Mouse (Mus musculus): ENCODE measurements around the gene Vps45. TPM values are rescaled to one million over a fixed set of nuclear protein-coding genes. Genes with fewer than 3 reads are reported as not detected.

Gene Vps45
- 18.1 to 75.8 TPM (median 21.4 TPM) in 3 replicates for total RNA-seq (2017)

GRCm38 (mm10) chr3:96058231-96058896 lies at the start of gene Vps45:
TSS of gene Vps45 (minus strand) at chr3:96058466.
- 0 out of 2 replicates have a peak, but pooled peaks have one; percentile 32 for ATAC-seq (replicated peaks; ENCODE audit: insufficient number of reproducible peaks, low FRiP score, low TSS enrichment, poor library complexity, severe bottlenecking)

- ATAC-seq (replicated peaks; ENCODE audit: insufficient number of reproducible peaks, low FRiP score, low TSS enrichment, poor library complexity, severe bottlenecking) = no peak
These were observed 47.9 kb upstream of the Vps45 start for GRCm38 (mm10) chr3:96106151-96106550.

DNA sequence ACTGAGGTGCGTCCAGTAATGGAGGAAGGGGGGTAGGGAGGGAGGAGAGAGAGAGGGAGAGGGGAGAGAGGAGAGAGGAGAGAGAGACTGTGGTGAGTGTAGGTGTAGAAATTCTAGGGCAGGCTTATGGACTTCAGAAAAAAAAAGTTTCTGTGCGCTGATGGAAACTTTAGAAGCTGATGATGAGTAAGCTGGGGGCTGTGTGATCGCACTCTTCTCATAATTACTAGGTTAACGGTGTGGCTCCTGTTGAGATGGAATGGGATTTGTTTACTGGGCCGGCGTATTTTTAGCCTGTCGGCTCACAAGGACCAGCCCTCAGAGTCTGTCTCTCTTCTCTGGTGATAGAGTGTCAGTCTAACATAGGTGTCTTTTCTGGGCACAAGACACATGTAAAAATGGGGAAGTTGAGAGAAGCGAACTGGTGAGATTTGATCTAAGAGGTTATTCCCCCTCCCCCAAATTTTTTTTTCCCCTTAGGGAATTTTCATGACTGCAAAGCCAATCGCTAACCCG lies 47.0 kb upstream of the Vps45 start:
- no peak for ATAC-seq (replicated peaks; ENCODE audit: insufficient number of reproducible peaks, low FRiP score, low TSS enrichment, poor library complexity, severe bottlenecking)

DNA sequence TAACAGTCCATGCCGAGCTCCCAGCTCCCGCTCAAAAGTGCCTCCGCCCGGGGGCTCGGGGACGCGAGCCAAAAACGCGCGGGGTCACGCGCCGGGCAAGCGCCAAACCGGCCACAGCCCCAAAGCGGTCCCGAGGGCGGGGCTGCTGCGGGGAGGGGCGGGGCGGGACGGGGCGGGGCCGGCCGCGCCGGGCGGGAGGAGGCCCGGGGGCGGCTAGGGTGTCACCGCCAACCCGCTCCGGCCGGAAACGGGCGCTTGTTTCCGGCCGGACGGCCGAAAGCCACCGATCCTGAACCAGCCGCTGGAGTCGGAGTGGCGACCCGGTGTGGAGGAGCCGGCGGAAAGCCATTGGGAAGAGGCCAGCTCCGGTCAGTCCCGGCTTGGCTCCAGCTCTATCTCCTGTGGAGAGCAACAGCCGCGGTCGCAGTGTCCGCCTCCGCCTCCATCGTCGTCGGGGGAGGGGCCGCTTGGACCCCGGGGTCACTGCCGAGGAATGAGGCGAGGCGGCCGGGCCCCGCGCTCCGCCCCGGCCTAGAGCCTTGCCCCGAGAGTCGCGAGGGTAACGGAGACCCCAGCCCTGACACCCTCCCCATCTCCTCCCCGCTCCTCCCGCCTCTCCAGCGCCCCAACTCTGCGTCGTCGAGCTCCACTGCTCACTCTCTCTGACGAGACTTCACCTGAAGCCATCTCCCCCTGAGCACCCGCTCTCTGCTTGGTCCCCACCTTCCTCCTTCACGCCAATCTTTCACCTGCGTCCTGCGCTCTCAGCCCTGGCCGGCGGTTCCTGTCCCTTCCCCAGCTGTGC lies 46.2 kb upstream of the Vps45 start, which contains the start of gene Otud7b:
Gene Otud7b (plus strand): TSS at position 267 of the 805 bp plus-strand sequence.
- peak; percentile 19 for ATAC-seq (replicated peaks; ENCODE audit: insufficient number of reproducible peaks, low FRiP score, low TSS enrichment, poor library complexity, severe bottlenecking)

DNA sequence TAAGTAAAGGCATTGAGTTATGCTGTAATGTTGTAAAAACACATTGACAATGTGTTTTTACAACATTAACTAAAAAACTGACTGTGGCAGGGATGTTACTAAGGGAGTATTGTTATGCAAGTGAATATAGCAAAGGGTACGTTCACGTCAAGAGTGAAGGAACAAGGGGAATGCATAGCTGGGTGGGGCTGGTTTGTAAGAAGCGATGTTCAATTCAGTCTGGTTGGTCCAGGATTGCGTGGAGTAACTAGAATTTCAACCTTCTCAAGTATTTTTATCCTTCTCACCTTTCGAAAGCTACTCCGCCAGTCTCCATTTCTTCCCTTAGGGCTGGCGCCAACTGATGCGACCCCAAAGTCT lies 45.6 kb upstream of the Vps45 start:
- no peak for ATAC-seq (replicated peaks; ENCODE audit: insufficient number of reproducible peaks, low FRiP score, low TSS enrichment, poor library complexity, severe bottlenecking)

GRCm38 (mm10) chr3:96102100-96102872 lies 44.0 kb upstream of the Vps45 start:
- ATAC-seq (replicated peaks; ENCODE audit: insufficient number of reproducible peaks, low FRiP score, low TSS enrichment, poor library complexity, severe bottlenecking) = peak; percentile 44; the same call in 1 of the 2 replicates

- no peak for ATAC-seq (replicated peaks; ENCODE audit: insufficient number of reproducible peaks, low FRiP score, low TSS enrichment, poor library complexity, severe bottlenecking)
These were observed 40.5 kb upstream of the Vps45 start for GRCm38 (mm10) chr3:96098616-96099267.

DNA sequence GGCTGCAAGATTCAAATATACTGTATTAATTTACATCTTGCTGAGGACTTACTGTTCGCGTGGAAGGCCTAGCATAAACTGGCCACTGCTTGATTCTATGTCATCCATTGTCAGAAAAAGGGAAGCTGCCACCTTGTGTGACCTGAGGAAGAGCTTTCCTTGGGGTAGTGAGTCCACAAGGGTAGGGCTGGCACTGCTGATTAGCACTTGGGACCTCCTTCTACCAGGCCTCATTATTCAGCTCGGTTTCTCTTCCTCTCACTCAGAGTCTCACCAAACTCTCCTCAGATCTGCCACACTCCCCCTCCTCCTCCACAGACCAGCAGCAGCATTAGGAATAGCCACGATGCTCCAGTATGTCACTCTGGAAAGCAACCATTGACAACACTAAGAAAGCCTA lies 39.9 kb upstream of the Vps45 start:
- ATAC-seq (replicated peaks; ENCODE audit: insufficient number of reproducible peaks, low FRiP score, low TSS enrichment, poor library complexity, severe bottlenecking) = no peak

DNA sequence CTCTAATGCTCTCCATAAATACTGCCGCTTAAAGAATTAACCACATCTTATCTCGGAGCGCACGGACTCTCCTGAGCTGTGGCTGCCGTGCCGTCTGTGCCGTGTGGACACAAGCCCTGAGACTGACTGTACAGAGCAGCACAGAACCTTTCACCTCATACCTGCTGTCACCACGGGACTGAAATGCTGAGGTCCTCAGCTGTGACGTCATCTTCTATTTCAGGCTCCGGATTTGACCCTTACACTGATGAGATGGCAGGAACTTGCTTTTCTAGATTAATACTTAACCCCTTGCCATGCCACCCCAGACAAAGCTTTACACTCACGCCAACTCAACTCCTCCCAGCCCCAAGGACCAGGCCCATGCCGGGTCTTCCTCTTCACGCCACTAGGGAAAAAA lies 35.9 kb upstream of the Vps45 start:
- ATAC-seq (replicated peaks; ENCODE audit: insufficient number of reproducible peaks, low FRiP score, low TSS enrichment, poor library complexity, severe bottlenecking) = no peak

DNA sequence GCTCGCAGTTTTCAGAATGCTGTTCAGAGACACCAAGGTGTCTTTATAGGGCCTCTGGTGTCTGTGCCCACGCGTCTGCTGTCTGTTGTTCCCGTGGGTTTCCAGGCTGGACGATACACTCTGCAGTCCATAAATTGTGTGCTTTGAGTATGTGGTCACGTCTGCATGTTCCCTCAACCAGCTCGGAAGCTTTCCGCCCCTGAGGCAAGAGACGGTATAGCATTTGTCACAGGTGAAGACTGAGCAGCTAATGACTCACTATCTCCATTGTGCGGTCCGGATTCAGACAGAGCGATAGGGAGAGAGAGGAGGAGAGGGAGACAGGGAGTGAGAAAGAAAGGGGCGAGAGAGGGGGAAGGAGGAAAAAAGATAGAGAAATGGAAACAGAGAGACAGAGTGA lies 35.2 kb upstream of the Vps45 start:
- no peak for ATAC-seq (replicated peaks; ENCODE audit: insufficient number of reproducible peaks, low FRiP score, low TSS enrichment, poor library complexity, severe bottlenecking)

- ATAC-seq (replicated peaks; ENCODE audit: insufficient number of reproducible peaks, low FRiP score, low TSS enrichment, poor library complexity, severe bottlenecking) = no peak
These were observed 33.7 kb upstream of the Vps45 start for GRCm38 (mm10) chr3:96091966-96092365.

- no peak for ATAC-seq (replicated peaks; ENCODE audit: insufficient number of reproducible peaks, low FRiP score, low TSS enrichment, poor library complexity, severe bottlenecking)
These were observed 32.9 kb upstream of the Vps45 start for GRCm38 (mm10) chr3:96091146-96091545.

- no peak for ATAC-seq (replicated peaks; ENCODE audit: insufficient number of reproducible peaks, low FRiP score, low TSS enrichment, poor library complexity, severe bottlenecking)
These were observed 31.7 kb upstream of the Vps45 start for GRCm38 (mm10) chr3:96089882-96090489.

DNA sequence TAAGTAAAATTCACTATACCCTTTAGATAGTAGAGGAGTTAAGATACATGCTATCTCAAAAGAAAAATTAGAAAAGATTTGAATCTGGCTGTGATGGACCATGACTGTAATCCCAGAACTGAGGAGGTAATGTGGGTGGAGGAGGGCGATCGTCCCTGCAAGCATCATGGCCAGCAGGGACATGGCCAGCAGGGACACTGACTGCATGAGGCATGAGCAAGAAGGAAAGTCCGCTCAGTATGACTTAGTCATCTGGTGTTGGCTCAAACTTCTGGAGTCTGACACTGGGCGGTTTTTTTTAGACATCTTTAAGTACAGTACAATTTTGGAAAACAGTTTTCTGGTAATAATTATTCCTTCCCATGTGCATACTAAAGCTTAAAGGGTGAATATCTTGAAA lies 29.5 kb upstream of the Vps45 start:
- ATAC-seq (replicated peaks; ENCODE audit: insufficient number of reproducible peaks, low FRiP score, low TSS enrichment, poor library complexity, severe bottlenecking) = no peak

- no peak for ATAC-seq (replicated peaks; ENCODE audit: insufficient number of reproducible peaks, low FRiP score, low TSS enrichment, poor library complexity, severe bottlenecking)
These were observed 29.0 kb upstream of the Vps45 start for GRCm38 (mm10) chr3:96087219-96087618.

DNA sequence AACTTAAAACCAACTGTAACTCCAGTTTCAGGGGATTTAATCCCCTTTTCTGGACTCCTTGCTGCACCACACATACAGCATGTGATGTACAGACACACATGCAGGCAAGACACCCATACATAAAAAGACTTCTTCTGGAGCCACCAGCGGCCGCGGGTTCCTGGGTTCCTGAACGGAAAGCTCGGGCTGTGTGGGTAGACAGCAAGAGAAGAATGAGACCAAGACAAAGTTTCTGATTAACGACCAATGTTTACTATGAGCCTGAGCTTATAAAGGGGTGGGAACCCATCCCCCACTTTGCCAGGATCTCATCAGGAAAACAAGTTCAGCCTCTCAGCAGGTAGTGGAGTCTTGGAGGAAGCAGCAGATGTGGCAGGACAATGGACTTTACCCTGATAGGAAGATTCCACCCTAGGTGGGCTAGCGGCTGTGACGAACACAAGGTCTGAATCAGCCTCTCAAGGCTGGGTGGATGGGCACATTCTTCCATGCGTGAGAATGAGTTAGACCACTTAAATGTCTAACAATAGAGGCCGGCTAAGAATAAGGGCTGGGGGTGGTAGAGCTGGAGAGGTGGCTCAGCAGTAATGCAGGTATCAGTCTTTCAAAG lies 26.0 kb upstream of the Vps45 start:
- ATAC-seq (replicated peaks; ENCODE audit: insufficient number of reproducible peaks, low FRiP score, low TSS enrichment, poor library complexity, severe bottlenecking) = no peak

GRCm38 (mm10) chr3:96082714-96083508 lies 24.6 kb upstream of the Vps45 start:
- no peak for ATAC-seq (replicated peaks; ENCODE audit: insufficient number of reproducible peaks, low FRiP score, low TSS enrichment, poor library complexity, severe bottlenecking)

All from monocyte, adult 5-6 weeks (primary cell).